Mouse (Mus musculus) neural tube, embryonic 15.5 days (tissue): ENCODE data around the gene Slc9a3r2. TPM values are rescaled to one million over a fixed set of nuclear protein-coding genes. Genes with fewer than 3 reads are reported as not detected.

ENCODE experiments used
- ATAC-seq: fragments of 200-750 bp; cut with Nextera tagmentation; 2 replicates; pipeline ENCODE4 v1.8.0; 2017; ENCODE audit warnings: mild to moderate bottlenecking, moderate TSS enrichment, moderate library complexity; ENCODE audit not compliant: low FRiP score
- H3K27ac ChIP-seq: fragments of 300-500 bp; sonication (generic); replicated peaks from 2 replicates; pipeline ENCODE4 v1.5.1; 2015; ENCODE audit warnings: mild to moderate bottlenecking, inconsistent platforms
- H3K27me3 ChIP-seq: fragments of 300-500 bp; sonication (generic); replicated peaks from 2 replicates; pipeline ENCODE4 v1.6.1; 2015; ENCODE audit warnings: inconsistent platforms
- H3K36me3 ChIP-seq: fragments of 300-500 bp; sonication (generic); 2 replicates; pipeline ENCODE4 v1.6.1; 2015; ENCODE audit warnings: inconsistent platforms
- H3K4me1 ChIP-seq: fragments of 300-500 bp; sonication (generic); 2 replicates; pipeline ENCODE4 v1.6.1; 2015; ENCODE audit warnings: inconsistent platforms
- H3K4me2 ChIP-seq: fragments of 300-500 bp; sonication (generic); 2 replicates; pipeline ENCODE4 v1.6.1; 2015; ENCODE audit warnings: inconsistent platforms, mild to moderate bottlenecking, moderate library complexity
- H3K4me3 ChIP-seq: fragments of 300-500 bp; sonication (generic); replicated peaks from 2 replicates; pipeline ENCODE4 v1.5.1; 2015; ENCODE audit warnings: mild to moderate bottlenecking, inconsistent platforms
- H3K9ac ChIP-seq: fragments of 300-500 bp; sonication (generic); replicated peaks from 2 replicates; pipeline ENCODE4 v1.6.1; 2015; ENCODE audit warnings: mild to moderate bottlenecking, inconsistent platforms
- H3K9me3 ChIP-seq: fragments of 300-500 bp; sonication (generic); replicated peaks from 2 replicates; pipeline ENCODE4 v1.6.1; 2016; ENCODE audit warnings: inconsistent platforms
- WGBS: fragments of 180-500 bp; shearing (Covaris S2); methylation state at CpG from one replicate; pipeline ENCODE4 v1.1.7; 2015; ENCODE audit warnings: mixed read lengths; 5-methylcytosine and 5-hydroxymethylcytosine counted together
- polyA plus RNA-seq: library from polyadenylated mRNA; unstranded; fragments of >200 nt; fragmentation: Nextera tagmentation; extraction: Ambion mirVana; gene quantifications from 2 replicates; pipeline ENCODE4 v1.2.1, GENCODE M21; 2015

Gene Slc9a3r2
- polyA plus RNA-seq, 1 experiment from 2014 or later, result 65.7 TPM

DNA sequence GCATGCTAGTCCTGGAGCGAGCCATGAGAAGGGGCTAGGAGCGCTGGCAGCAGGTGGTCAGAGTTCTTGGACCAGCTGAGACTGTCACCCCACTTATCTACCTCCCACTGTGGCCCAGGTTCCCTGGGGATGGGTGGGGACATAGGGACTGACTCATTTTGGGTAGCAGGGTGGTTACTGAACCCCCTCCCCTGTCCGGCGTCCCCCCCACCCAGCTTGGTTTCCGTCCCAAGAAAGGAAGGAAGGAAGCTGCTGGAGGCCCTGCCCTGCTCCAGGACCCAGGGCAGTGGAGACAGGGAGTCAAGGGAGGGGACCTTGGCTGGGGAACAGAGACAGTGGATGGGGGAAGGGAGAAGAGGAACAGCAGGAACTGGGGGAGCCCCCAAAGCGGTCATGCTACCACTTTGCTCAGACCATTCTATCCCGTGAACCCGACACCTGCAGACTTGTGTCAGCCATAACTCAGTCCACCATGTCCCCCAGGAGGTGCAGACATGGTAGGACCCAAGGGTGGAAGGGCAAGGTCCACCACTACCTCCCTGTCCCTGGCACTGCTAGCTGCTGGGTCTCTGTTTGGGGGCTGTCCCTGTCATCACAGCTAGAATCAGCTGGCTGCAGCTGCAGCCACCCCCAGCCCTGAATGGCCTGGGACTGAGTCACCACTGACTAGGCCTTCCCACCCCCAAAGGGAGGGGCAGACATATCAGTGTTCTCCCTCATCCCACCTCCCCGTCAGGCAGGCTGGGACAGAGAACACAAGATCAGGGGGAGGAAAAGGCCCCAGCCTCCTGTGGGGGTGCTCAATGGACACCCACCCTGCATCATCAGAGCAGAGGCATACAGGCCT is 5.0 kb downstream of the Slc9a3r2 start:
- no peaks in the 10 kb centered on the region for H3K27me3 ChIP-seq
- H3K9ac ChIP-seq, result no peak overlapping the region
- ATAC-seq, result no peak
- H3K9me3 ChIP-seq, result no peaks in the 10 kb centered on the region
- no peak overlapping the region for H3K4me3 ChIP-seq
- H3K27ac ChIP-seq, result peak overlapping the region; percentile 29; the same call in 1 of the 2 replicates
- H3K4me1 ChIP-seq, result peaks cover 17% of the 10 kb centered on the region
- H3K36me3 ChIP-seq, result peaks cover 13% of the 10 kb centered on the region
- 0 out of 2 replicates have a peak overlapping the region, but pooled peaks have one; percentile 3 for H3K4me2 ChIP-seq
- 78% methylated on average over 9 of the region's 9 CpGs for WGBS

DNA sequence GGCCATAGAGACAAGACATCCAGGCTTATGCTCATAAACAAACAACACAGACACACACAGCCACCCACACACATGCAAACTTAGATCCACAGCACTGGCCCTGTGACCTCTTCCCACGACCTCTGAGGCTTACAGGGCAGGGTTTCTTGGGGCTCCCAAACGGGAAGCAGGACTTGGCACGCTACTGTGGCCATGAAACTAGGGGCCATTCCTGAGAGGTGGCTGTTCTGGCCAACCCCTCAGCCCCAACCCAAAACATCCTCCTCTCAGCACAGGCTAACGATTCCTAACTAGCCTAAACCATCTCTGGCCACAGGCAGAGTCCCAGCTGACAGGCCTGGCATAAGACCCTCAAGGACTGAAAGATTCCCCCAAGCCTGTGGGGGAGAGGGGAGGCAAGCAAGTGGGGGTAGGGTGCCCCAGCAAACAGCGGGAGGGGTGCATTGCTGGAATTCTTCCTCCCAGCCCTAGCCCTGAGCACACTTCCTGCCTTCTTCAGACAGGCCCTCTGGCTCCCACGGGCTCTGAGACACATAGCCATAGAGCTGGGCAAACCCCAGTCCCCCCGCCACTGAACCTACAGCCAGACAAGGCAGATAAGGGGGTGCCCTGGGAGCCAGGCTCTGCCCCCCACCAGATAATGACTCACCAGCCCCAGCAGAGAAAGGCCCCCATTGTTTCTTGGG is 6.0 kb downstream of the Slc9a3r2 start:
- Histone ChIP-seq H3K4me3 (no peak overlapping the region), H3K4me2 (0 out of 2 replicates have a peak overlapping the region, but pooled peaks have one; percentile 3), H3K27me3 (no peaks in the 10 kb centered on the region), H3K9ac (no peak overlapping the region), H3K4me1 (peaks cover 18% of the 10 kb centered on the region), H3K9me3 (no peaks in the 10 kb centered on the region), H3K36me3 (peaks cover 13% of the 10 kb centered on the region), H3K27ac (peak overlapping the region; percentile 29)
- 39% methylated on average over 7 of the region's 7 CpGs for WGBS
- ATAC-seq, result no peak

DNA sequence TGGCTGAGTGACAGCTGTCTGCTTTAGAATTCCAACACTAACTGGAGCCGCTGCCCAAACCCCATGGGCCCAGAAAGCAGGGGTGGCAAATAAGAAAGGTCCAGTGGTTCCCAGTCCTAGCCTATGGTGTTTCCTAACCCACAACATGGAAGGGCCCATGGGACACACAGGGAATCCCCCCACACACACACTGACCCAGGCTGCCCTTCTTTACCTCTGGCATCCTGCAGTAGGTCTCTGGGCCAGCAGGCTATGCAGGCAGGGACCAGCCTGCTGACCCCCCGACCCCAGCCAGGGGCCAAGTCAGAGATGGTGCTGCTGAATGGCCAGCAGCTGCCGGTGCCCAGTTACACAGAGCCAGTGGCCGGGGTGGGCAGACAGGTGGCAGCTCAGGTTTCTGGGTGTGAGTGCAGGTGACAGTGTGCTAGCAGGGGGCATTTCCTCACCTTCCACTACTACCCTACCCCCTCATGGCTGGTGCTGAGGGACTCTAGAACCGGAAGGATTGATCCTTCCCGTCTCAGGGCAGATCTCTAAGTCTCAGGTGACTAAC is 7.3 kb downstream of the Slc9a3r2 start:
- no peak overlapping the region for H3K4me3 ChIP-seq
- H3K9me3 ChIP-seq, result no peaks in the 10 kb centered on the region
- H3K36me3 ChIP-seq, result peaks cover 19% of the 10 kb centered on the region
- peaks cover 7% of the 10 kb centered on the region for H3K4me1 ChIP-seq
- no peak overlapping the region for H3K4me2 ChIP-seq
- no peak overlapping the region for H3K27ac ChIP-seq
- no peaks in the 10 kb centered on the region for H3K27me3 ChIP-seq
- WGBS, result 82% methylated on average over 6 of the region's 6 CpGs
- no peak overlapping the region for H3K9ac ChIP-seq
- ATAC-seq, result no peak

DNA sequence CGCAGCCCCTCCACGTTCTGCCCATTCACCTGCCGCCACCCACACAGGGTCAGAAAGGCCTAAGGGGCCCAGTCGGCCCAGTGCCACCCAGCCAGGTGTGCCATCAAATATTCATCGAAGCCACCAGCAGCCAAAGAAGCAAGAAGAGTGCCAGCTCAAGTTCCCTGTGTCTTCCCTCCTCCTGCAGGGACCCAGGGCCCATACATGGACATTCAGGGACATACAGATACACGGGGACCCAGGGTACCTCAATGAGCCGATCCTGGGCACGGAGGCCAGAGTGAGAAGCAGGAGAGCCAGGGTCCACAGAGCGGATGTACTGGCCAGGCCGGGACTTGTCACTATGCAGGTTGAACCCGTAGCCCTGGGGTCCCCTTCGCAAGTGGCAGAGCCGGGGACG is 8.2 kb downstream of the Slc9a3r2 start:
- no peak overlapping the region for H3K9ac ChIP-seq
- H3K27ac ChIP-seq, result no peak overlapping the region
- H3K9me3 ChIP-seq, result no peaks in the 10 kb centered on the region
- WGBS, result 92% methylated on average over 14 of the region's 14 CpGs
- H3K4me1 ChIP-seq, result peaks cover 7% of the 10 kb centered on the region
- H3K4me2 ChIP-seq, result no peak overlapping the region
- no peak for ATAC-seq
- peaks cover 19% of the 10 kb centered on the region for H3K36me3 ChIP-seq
- no peak overlapping the region for H3K4me3 ChIP-seq
- no peaks in the 10 kb centered on the region for H3K27me3 ChIP-seq

DNA sequence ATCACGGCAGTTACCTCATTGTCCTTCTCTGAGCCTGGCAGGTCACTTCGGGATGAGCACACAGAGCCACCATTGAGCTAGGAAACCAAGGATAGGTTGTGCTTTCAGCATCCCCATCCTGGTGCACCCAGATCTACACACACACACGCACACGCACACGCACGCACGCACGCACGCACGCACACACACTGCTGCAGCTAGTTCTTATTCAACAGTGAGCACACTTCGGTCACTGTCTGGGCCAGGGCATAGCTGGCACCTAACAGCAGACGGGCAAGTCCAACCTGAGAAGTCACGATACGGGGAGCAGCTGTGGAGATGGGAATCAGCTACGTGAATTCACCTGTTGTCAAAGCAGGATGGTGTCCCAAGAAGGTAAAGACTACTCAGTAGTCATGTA is 9.5 kb downstream of the Slc9a3r2 start:
- Histone ChIP-seq H3K9me3 (no peaks in the 10 kb centered on the region), H3K4me3 (no peak overlapping the region), H3K4me1 (peaks cover 7% of the 10 kb centered on the region), H3K27ac (no peak overlapping the region), H3K9ac (no peak overlapping the region), H3K27me3 (no peaks in the 10 kb centered on the region), H3K4me2 (no peak overlapping the region), H3K36me3 (peaks cover 19% of the 10 kb centered on the region)
- WGBS, result 97% methylated on average over 15 of the region's 15 CpGs
- no peak for ATAC-seq

DNA sequence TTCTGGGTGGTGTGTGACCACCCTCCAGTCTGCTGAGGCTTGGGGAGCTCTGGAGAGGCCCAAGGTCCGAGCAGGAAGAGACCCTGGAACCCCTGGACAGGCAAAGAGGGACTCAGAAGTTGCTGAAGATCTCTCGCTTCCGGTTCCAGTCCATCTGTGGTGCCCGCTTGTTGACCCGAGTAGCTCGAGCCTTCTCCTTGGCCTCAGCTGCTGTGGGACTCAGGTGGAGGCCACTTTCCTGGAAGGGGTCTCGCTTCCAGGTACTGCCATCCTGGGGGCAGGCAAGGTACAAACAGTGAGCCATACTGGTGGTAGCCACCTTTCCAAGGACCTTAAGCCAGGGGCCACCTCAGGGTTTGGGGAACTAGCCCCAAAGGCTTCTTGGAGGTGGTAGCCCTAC is 10.0 kb downstream of the Slc9a3r2 start:
- Histone ChIP-seq H3K4me1 (peaks cover 7% of the 10 kb centered on the region), H3K27ac (peak overlapping the region; percentile 41; the same call in 1 of the 2 replicates), H3K4me3 (no peak overlapping the region), H3K4me2 (no peak overlapping the region), H3K36me3 (peaks cover 19% of the 10 kb centered on the region), H3K27me3 (no peaks in the 10 kb centered on the region), H3K9me3 (no peaks in the 10 kb centered on the region), H3K9ac (no peak overlapping the region)
- ATAC-seq, result no peak
- 90% methylated on average over 7 of the region's 7 CpGs for WGBS

DNA sequence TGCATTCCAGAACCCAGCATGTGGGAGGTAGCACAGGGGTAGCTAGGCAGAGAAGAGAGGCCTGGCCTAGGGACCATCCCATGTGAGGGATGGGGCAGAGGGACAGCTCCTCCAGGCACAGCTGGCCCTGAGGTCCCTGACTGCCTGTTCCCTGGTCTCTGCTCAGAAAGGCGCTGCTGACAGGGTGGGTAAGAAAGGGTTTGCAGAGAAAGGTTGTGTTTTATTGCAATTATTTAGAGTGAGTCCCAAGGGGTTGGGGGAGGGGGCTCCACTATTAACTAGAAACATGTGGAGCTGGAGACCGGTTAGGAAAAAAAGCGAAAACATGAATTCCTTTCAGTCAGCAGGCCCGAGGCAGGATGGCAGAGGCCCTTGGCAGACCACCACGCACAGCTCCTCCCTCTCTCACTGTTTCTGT is 10.5 kb downstream of the Slc9a3r2 start:
- peak overlapping the region; percentile 41 for H3K27ac ChIP-seq
- no peak overlapping the region for H3K4me3 ChIP-seq
- no peak overlapping the region for H3K4me2 ChIP-seq
- no peak for ATAC-seq
- WGBS, result 62% methylated on average over 5 of the region's 5 CpGs
- H3K9me3 ChIP-seq, result no peaks in the 10 kb centered on the region
- H3K9ac ChIP-seq, result no peak overlapping the region
- H3K36me3 ChIP-seq, result peaks cover 19% of the 10 kb centered on the region
- H3K27me3 ChIP-seq, result no peaks in the 10 kb centered on the region
- peaks cover 7% of the 10 kb centered on the region for H3K4me1 ChIP-seq

DNA sequence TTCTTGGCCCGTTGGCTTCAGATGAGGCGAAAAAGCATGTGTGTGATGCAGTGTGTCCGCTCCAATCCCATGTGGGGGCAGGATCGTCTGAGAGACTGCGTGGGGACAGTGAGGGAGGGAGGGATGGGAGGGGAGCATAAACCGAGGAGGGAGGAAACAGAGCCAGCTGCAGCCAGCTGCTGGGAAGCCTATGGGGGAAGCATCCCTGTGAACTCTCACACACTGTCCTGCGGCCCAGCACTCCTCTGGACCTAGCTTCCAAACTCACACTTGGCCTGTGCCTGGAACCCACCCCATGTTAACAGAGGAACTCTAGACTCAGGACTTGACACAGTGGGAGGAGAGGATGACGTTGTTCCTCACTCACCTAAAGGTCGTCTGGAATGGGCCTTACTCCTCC is 11.3 kb downstream of the Slc9a3r2 start:
- ATAC-seq, result no peak
- WGBS, result 73% methylated on average over 9 of the region's 9 CpGs
- Histone ChIP-seq H3K27me3 (no peaks in the 10 kb centered on the region), H3K27ac (peak overlapping the region; percentile 41), H3K36me3 (peaks cover 19% of the 10 kb centered on the region), H3K4me2 (no peak overlapping the region), H3K4me3 (no peak overlapping the region), H3K9ac (no peak overlapping the region), H3K9me3 (no peaks in the 10 kb centered on the region), H3K4me1 (peaks cover 10% of the 10 kb centered on the region)

DNA sequence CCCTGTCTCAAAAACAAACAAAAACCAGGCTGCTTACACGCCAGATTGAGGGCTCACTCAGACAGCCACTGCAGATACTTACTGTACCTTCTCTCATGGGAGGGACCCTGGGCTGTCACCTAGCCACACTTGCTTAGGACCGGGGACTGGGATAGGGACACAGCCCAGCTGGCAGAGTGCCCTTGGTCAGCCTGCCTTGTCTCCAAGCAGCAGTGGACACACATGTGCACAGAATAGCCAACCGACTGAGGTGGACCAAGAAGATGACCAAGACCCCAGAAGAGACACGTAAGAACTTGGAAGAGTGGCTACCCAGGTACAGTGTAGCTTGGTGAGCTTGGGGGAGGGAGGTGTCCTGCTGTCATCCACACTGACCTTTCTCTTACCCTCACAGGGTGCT is 11.9 kb downstream of the Slc9a3r2 start:
- H3K9ac ChIP-seq, result no peak overlapping the region
- no peak overlapping the region for H3K4me3 ChIP-seq
- WGBS, result 88% methylated on average over 4 of the region's 4 CpGs
- H3K27ac ChIP-seq, result no peak overlapping the region
- H3K4me1 ChIP-seq, result peaks cover 16% of the 10 kb centered on the region
- H3K9me3 ChIP-seq, result no peaks in the 10 kb centered on the region
- H3K36me3 ChIP-seq, result peaks cover 19% of the 10 kb centered on the region
- no peaks in the 10 kb centered on the region for H3K27me3 ChIP-seq
- no peak overlapping the region for H3K4me2 ChIP-seq
- no peak for ATAC-seq

DNA sequence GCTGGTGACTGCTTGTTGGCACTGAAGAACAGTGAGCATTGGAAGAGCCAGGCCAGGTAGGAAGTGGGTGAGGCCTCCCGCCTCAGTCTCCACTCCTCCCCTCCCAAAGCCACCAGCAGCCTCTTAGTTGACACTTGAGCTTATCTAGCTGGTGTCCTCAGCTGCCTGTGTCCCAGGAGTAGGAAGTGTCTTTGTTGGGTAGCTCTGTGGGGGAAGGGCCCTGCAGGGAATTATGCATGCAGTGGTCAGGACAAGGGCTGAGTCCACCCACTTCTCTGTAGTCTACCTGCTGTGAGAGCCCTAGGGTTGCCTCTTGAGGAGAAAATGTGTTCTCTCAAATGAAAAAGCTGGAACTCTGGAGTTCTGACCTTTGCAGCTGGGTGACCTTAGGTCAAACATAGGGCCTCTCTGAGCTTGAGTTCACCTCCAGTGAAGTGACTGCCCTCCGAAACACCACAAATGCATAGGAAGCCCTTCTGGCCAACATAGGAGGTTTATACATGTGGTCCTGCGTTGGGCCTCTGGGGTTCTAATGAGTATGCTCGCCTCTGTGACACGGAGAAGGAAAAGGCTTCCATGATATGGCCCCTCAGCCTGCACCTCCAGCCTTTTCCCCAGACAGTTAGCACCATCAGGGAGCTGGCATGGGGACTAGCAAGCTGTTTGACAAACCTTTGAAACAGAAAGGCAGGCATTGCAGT is 13.2 kb downstream of the Slc9a3r2 start:
- peaks cover 17% of the 10 kb centered on the region for H3K36me3 ChIP-seq
- no peaks in the 10 kb centered on the region for H3K9me3 ChIP-seq
- no peaks in the 10 kb centered on the region for H3K27me3 ChIP-seq
- WGBS, result 68% methylated on average over 5 of the region's 5 CpGs
- no peak overlapping the region for H3K4me2 ChIP-seq
- no peak overlapping the region for H3K4me3 ChIP-seq
- H3K27ac ChIP-seq, result no peak overlapping the region
- no peak for ATAC-seq
- H3K4me1 ChIP-seq, result peaks cover 25% of the 10 kb centered on the region
- H3K9ac ChIP-seq, result no peak overlapping the region

DNA sequence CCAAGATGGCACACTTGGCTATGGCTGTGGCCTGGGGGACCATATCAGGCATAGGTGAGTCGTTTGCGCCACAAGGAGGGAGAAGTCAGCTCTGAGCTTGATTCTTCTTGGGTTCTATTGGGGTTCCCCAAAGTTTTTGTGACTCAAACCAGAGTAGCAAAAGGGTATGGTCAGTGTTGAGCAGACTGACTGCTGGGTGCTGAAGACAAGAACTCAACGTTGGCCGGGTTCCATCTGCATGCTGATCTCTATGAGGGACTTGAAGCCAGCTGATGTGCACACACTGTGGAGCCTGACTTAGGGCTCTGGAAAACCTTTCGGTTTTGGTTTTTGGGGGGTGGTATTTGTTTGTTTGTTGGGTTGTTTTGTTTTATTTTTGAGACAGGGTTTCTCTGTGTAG is 14.4 kb downstream of the Slc9a3r2 start:
- Histone ChIP-seq H3K4me2 (no peak overlapping the region), H3K9me3 (no peaks in the 10 kb centered on the region), H3K27ac (no peak overlapping the region), H3K4me3 (no peak overlapping the region), H3K36me3 (peaks cover 12% of the 10 kb centered on the region), H3K9ac (no peak overlapping the region), H3K27me3 (no peaks in the 10 kb centered on the region), H3K4me1 (peaks cover 30% of the 10 kb centered on the region)
- 98% methylated on average over 5 of the region's 5 CpGs for WGBS
- no peak for ATAC-seq
